8 mouse cellular contexts compared by ENCODE assay signal in the genomic region with DNA sequence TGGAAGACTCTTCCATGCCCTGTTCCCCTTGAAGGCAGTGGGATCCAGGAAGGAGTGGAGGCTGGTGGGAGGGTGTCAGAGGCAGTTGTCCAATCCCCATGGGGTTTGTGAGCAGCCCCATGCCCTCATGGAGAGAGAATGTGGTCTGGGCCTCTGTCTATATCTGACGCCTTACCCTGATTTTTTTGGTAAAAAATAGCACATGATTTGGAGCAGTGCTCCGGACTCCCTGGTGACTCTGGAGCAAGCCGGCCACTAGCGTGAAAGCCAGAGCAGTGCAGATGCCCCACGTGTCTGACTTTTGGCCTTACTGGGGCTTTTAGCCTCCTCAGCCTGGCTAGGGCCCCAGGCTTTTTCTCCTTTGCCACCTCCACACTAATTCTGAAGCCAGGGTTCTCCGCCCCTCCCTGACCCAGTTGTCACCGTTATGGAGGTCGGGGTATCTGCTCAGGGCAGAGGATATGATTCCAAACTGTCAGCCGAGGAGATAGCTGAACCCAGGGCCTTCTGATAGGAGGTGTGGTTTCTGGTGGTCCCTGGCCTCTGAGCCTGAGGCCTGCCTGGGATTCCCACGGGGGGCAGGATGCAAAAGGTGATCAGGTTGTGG. TPM values are rescaled to one million over a fixed set of nuclear protein-coding genes. Genes with fewer than 3 reads are reported as not detected.
DNase-seq lines count a peak whose midpoint lies in the region; ATAC-seq and TF ChIP-seq lines count a peak whose summit lies in the region.

No protein-coding gene starts in this region.

- no peaks in the 10 kb centered on the region for H3K9me3 ChIP-seq in hindbrain, embryonic 12.5 days (replicated peaks)

- H3K4me1 ChIP-seq in cortical plate, adult 2 months (ENCODE audit: control insufficient read depth, insufficient read depth, low read length) = peaks cover 17% of the 10 kb centered on the region
- peaks cover 69% of the 10 kb centered on the region for H3K4me1 ChIP-seq in hindbrain, embryonic 12.5 days

- H3K4me2 ChIP-seq in hindbrain, embryonic 12.5 days (replicated peaks) = peak overlapping the region; percentile 93

- peak overlapping the region; percentile 23; the same call in 1 of the 2 replicates for H3K27ac ChIP-seq in cortical plate, adult 2 months (ENCODE audit: insufficient read depth, low read length)
- no peak overlapping the region for H3K27ac ChIP-seq in hindbrain, embryonic 12.5 days

- peaks cover 32% of the 10 kb centered on the region for H3K36me3 ChIP-seq in hindbrain, embryonic 12.5 days

- H3K27me3 ChIP-seq in hindbrain, embryonic 12.5 days = no peaks in the 10 kb centered on the region

- TF ChIP-seq POLR2A in cortical plate, adult 2 months (IDR thresholded peaks at IDR 0.05; ENCODE audit: extremely low read depth, insufficient read depth, low read length) = no peak

- peak overlapping the region; percentile 49 for H3K4me3 ChIP-seq in cortical plate, adult 2 months (ENCODE audit: insufficient read depth, low read length)
- peak overlapping the region; percentile 93 for H3K4me3 ChIP-seq in hindbrain, embryonic 12.5 days

- WGBS in hindbrain, embryonic 12.5 days = 51% methylated on average over 10 of the region's 10 CpGs

- H3K9ac ChIP-seq in hindbrain, embryonic 12.5 days = peak overlapping the region; percentile 97

- peak; percentile 26 to 41 for DNase-seq in lung, adult 18-20 months
- DNase-seq in lung, postnatal 36 days = no peak
- peak; percentile 25 for DNase-seq in lung, postnatal 25 days (ENCODE audit: low spot score)
- DNase-seq in spleen, postnatal 14 days (ENCODE audit: low spot score in 2 of 2) = no peak
- DNase-seq in left cerebral cortex, adult 9 months (ENCODE audit: low spot score in 2 of 2) = no peak
- DNase-seq in yolk sac, embryonic 10.5 days (ENCODE audit: low spot score) = no peak

- no peak for TF ChIP-seq CTCF in cortical plate, adult 2 months (IDR thresholded peaks at IDR 0.05; ENCODE audit: extremely low read depth, insufficient read depth, low read length)

- ATAC-seq in hindbrain, embryonic 12.5 days (ENCODE audit: low FRiP score) = no peak

RNA-seq across cellular contexts. Expression of gene Ppp1r9b, which starts 3.5 kb away (rescaled TPM):
- polyA plus RNA-seq in cortical plate, adult 2 months (2012; rRNA removed) = 284 and 326 TPM in 2 replicates
- 16.8 and 18.5 TPM in 2 replicates for polyA plus RNA-seq in hindbrain, embryonic 12.5 days (2016; fragmentation: Nextera tagmentation; extraction: Ambion mirVana)

RNA-seq across cellular contexts. Expression of gene Samd14, which starts 15.4 kb away (rescaled TPM):
- 17.8 and 18.0 TPM in 2 replicates for polyA plus RNA-seq in cortical plate, adult 2 months (2012; rRNA removed)
- 94.6 and 106 TPM in 2 replicates for polyA plus RNA-seq in hindbrain, embryonic 12.5 days (2016; fragmentation: Nextera tagmentation; extraction: Ambion mirVana)

RNA-seq across cellular contexts. Expression of gene Sgca, which starts 18.2 kb away (rescaled TPM):
- 1.6 and 1.8 TPM in 2 replicates for polyA plus RNA-seq in cortical plate, adult 2 months (2012; rRNA removed)
- 0.43 and 1.5 TPM in 2 replicates for polyA plus RNA-seq in hindbrain, embryonic 12.5 days (2016; fragmentation: Nextera tagmentation; extraction: Ambion mirVana)

RNA-seq across cellular contexts. Expression of gene Hils1, which starts 26.9 kb away (rescaled TPM):
- polyA plus RNA-seq in cortical plate, adult 2 months (2012; rRNA removed) = not detected in 2 replicates
- polyA plus RNA-seq in hindbrain, embryonic 12.5 days (2016; fragmentation: Nextera tagmentation; extraction: Ambion mirVana) = not detected in 2 replicates

RNA-seq across cellular contexts. Expression of gene Pdk2, which starts 46.8 kb away (rescaled TPM):
- 106 TPM in 2 replicates for polyA plus RNA-seq in cortical plate, adult 2 months (2012; rRNA removed)
- 22.5 and 25.6 TPM in 2 replicates for polyA plus RNA-seq in hindbrain, embryonic 12.5 days (2016; fragmentation: Nextera tagmentation; extraction: Ambion mirVana)

Comparison
In these comparisons a context has a peak if more than half of its experiments do, and no peak if none do; other contexts are left out.
1. DNase-seq: peak in lung, adult 18-20 months (2 of 2) and lung, postnatal 25 days (single experiment); none in lung, postnatal 36 days (single experiment), spleen, postnatal 14 days (0 of 2), left cerebral cortex, adult 9 months (0 of 2) and yolk sac, embryonic 10.5 days (single experiment).
2. RNA of gene Ppp1r9b, which starts 3.5 kb away (polyA plus RNA-seq): 284 to 326 TPM in cortical plate, adult 2 months; 16.8 to 18.5 TPM in hindbrain, embryonic 12.5 days; every median in the first group is over 10 times any median in the second.